Mouse (Mus musculus): ENCODE results near the gene Map7d2.
A peak's percentile ranks its signal among the peaks of the same experiment; 100 is the strongest.

Map7d2 gene

GRCm38 (mm10) chrX:159510716-159511051 lies 96.3 kb downstream of the Map7d2 start:
- DNase-seq: no peak

- no peak for DNase-seq
Observed at GRCm38 (mm10) chrX:159515599-159515998, 101.2 kb downstream of the Map7d2 start.

GRCm38 (mm10) chrX:159521780-159522179 lies 107.4 kb downstream of the Map7d2 start:
- DNase-seq: no peak

- DNase-seq: no peak
Observed at GRCm38 (mm10) chrX:159522651-159523050, 108.3 kb downstream of the Map7d2 start.

GRCm38 (mm10) chrX:159526388-159526787 lies 112.0 kb downstream of the Map7d2 start, which contains the start of gene Bclaf3:
TSS of gene Bclaf3 (plus strand) at chrX:159526688.
- DNase-seq: no peak

GRCm38 (mm10) chrX:159532427-159532810 lies 118.0 kb downstream of the Map7d2 start:
- DNase-seq: peak; percentile 98

GRCm38 (mm10) chrX:159532811-159533462 lies 118.6 kb downstream of the Map7d2 start:
- DNase-seq: peak; percentile 53

- DNase-seq: no peak
Observed at GRCm38 (mm10) chrX:159541936-159542335, 127.6 kb downstream of the Map7d2 start.

- no peak for DNase-seq
Observed at GRCm38 (mm10) chrX:159547093-159547492, 132.7 kb downstream of the Map7d2 start.
